Mouse (Mus musculus) gonadal fat pad, adult 2 months (tissue): ENCODE results near the gene Rpl9-ps1. TPM values are rescaled to one million over a fixed set of nuclear protein-coding genes. Genes with fewer than 3 reads are reported as not detected.

Experiments used
- DNase-seq: peaks from one replicate; pipeline ENCODE4 v3.0.0-alpha.2; 2012; ENCODE audit warnings: low read depth
- polyA plus RNA-seq: library from polyadenylated mRNA; depleted of rRNA; stranded (reverse); fragments of >200 nt; gene quantifications from 2 replicates; pipeline ENCODE4 v1.2.3, GENCODE M21; 2012; rRNA removed

Rpl9-ps1 gene
- polyA plus RNA-seq: not detected in 2 replicates

DNA sequence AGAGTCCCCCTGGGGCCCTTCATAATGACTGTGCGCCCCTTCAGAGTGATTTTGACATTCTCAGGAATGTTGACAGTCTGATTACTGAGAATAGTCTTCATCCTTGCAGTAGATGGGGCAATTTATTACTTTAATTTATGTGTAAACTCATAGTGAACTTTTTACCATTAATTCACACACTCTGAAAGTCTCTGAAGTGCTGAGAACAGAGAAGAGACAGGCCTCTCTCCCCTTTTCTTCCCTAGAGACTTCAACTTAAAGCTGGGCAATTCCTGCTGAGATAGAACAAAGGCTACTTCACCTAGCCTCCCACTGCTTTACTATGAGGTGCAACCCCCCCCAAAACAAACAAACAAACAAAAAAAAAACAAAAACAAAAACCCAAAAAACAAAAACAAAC is at the start of gene Rpl9-ps1:
Gene Rpl9-ps1, minus strand, starts transcription at position 101 of the 400 bp plus-strand sequence.
- no peak for DNase-seq

DNA sequence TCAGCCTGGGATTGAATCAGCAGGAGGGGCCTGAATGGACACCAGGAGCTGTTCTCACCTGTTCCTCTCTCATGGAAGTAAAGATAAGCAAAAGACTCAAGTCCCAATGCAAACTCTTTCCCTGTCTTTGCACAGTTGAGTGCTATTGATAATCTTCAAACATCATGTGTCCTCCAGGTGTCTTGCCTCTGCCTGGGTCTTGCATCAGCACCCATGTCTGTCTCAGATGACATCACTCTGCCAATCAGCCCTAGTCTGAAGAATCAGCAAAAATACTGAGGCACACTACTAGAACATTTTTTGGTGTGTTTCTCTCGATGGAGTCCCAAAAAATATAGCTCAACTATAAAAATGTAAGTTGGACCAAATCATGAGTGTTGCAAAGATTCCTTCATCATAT is 46.6 kb upstream of the Rpl9-ps1 start:
- no peak for DNase-seq

DNA sequence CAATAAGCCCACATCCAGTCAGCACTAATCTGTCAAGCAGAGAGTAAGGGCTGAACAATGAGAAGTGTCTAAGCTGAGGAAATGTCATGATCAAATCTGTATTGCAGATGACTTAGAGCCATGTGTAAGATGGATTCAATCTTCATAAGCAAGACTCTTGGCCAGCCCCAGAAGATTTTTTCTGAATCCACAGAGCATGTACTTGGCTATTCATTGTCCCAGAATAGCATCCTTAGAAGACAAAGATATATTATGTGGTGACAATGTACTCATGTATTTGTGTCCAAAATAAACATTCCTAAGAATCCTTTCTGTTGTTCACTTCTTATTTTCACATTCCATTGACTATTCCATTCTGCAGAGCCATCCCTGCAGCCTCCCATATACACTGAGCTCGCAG is 44.5 kb upstream of the Rpl9-ps1 start:
- DNase-seq: no peak

DNA sequence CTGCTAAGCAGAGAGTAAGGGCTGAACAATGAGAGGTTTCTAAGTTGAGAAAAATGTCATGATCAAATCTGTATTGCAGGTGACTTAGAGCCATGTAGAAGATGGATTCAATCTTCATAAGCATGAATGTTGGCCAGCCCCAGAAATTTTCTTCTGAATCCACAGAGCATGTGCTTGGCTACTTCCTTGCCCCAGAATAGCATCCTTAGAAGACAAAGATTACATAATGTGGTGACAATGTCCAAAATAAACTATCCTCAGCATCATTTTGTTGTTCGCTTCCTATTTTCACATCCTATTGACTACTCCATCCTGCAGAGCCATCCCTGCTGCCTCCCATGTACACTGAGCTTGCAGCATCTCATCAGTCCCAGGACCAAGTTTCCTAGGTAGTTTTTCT is 30.2 kb upstream of the Rpl9-ps1 start:
- DNase-seq: no peak

DNA sequence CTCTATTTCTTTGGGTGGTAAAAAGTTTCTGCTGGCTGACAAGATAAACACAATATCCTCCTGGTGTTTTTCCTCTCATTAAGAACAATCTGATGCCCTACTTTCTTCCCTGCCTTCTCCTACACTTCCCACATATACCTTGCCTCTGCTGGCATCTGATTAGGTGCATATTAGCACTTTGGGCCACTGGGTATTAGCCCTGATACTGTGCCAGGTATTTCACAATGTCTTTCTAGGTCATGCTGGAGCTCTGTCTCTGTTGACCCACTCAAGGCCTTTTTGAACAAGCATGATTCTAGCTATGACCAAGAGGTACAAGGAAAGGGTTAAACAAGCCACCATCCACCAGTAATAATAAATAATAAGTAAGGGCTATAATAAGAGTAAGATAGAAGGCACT is 26.3 kb upstream of the Rpl9-ps1 start:
- DNase-seq: peak; percentile 52

DNA sequence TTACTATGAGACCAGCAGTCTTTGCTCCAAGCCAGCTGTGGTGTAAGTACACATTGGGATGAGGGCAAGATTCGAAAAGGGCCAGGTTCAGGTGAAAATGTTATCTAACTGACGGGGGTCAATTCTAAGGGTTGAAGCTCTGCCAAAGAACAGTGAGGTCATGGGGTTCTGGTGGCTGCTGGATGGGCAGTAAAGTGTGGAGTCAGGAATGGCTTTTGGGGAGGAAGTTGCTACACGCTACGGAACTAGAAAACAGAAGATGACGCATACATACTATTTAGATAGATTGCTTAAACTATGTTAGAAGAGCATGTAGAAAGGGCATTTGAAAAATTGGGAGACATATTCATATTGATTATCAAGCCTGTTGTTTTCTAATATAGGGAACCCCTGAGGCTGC is 18.1 kb upstream of the Rpl9-ps1 start:
- DNase-seq: no peak

DNA sequence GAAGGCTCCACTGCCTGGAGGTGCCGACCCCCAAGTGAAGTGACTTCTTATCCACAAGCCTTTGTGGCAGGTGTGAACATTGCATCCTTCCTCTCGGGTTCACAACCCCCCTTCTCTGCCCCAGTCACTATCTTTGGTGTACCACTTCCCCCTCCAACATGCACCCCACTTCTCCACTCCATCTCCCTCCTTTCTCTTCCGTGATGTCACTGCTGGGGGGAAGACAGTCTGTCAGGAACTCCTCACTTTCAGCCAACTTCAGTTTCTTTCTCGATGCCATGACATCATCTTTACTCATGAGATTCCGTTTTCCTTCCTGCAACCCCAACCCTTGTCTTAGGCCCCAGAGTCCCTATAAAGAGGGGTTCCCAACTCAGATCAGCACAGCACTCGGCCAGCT is 16.8 kb upstream of the Rpl9-ps1 start, which contains the start of gene Ccl4:
Gene Ccl4, plus strand, starts transcription at position 381 of the 400 bp plus-strand sequence.
- no peak for DNase-seq

DNA sequence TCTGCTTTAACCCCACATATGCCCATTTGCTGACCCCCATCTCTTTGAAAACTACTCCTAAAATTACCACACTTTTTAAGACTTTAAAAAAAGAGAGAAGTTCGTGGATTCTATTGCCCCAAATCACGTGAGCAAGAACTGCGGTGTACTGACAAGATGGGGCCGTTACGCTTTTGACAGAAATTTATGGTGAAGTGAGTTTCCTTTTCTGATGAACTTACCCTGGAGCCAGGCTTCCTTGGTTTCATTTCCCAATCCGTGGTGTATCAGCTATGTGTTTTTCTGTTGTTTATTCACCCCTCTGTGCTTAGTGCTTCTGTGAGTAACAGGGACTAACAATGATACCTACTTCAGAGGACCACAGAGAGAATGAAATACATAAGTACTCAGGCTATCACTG is 13.4 kb upstream of the Rpl9-ps1 start:
- DNase-seq: no peak

DNA sequence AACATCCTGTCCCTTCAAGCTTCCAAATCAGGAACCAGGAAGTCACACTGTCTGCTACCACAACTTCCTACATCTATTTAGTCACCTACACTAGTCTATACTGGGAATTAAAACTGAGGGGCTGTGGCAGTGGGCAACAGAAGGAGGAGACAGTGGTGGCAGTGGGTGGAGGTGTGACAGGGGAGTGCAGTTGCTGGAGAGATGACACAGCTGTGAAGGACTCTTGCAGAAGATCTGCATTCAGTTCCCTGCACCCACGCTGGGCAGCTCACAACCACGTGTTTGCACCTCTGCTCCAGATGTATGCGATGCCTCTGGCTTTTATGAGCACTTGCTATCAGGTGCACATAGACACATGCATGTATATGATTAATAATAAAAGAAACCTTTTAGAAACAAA is 12.1 kb upstream of the Rpl9-ps1 start:
- DNase-seq: no peak

DNA sequence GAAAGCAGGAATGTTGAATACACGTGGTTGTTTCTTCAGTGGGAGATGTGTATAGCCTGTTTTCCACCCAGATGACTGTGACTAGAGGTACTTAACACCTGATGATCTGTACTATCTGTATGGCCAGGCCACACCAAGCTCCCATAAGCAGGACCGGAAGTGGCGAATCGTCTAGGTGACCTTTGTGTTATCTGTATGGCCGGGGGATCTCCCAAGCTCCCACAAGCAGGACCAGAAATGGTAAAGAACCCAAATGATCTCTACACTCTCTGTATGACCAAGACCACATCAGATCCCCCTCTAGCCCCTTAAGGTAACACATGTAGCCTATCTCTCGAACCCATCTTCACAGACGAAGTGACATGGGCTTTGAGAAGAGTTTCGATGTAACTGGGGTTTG is 9.2 kb upstream of the Rpl9-ps1 start:
- DNase-seq: no peak

DNA sequence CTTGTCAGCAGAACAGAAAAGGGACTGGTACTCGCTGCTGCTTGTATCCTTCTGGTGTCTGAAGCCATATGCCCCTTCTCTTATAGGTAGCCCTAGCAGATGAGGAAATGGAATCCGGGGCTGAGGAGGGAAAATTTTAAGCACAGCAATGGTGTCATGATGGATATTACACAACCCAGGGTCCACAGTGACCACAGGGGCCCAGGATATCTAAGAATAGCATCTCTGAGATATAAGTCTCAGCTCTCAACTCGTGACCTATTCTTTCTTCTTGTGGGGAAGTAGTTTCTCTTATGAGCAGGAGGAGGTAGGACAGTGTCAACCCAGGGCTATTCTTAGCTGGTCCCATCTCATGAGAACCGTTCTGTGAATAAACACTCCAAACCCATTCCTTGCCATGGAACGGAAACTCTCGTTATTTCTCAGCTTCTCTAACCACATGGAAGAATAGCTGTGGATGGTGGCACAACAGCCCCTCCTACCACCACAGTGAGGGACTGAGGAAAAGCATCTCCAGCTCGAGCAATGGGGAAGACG is 4.0 kb upstream of the Rpl9-ps1 start, which contains the start of gene Ccl3:
Gene Ccl3, minus strand, starts transcription at position 51 of the 537 bp plus-strand sequence.
- no peak for DNase-seq

DNA sequence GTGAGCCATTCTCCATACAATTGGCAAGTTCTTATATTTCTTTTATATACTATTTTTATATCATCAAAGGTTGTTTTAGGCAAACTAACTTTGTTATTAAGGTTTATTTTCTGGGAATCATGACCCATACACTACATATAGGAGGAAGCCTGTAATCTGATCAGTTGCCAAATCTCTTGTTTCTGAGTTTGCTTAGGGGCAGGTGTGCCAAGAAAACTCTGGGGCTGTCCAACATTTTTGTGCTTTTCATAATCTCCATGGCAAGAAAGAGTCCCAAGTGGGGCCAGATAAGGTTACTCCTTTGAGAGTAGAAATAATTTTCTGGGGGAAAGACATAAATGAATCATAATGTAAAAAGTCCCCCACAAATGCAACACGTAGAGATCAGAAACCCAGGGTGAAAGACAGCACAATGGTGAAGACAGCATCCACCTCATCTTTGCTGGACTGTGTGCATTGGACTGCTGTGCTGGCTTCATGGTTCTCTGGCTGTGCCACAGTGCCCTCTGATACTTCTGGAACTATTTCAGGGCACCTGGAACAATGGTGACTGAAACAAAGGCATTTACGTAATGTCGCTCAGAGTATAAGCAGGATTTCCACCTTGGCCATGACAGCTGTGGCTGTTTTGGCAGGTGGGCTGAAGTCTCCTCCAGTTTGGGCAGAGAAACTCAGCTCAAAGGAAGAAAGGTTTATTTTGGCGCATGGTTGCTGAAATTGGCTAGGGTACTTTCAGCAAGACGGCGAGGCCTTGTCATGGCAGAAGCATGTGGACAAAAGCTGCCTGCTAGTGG is 1.1 kb upstream of the Rpl9-ps1 start:
- peak; percentile 85 for DNase-seq

DNA sequence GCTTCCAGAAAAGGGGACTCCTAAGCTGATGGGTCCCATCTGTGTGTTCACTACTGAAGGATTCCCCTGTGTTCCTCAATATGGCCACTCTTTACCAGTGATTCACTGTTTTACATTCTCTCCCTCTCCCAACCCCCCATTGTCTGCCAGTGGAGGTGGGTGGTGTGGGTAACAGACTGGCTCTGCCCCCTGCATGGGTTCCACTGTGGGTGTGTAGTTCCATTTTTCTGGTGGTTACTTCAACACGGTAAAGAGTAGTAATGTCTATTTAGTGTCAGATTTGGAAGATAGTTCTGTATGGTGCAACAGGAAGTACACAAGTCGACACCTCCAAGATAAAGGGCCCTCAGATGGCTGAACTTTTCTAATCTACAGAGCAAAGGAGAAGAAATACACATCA is 4.2 kb downstream of the Rpl9-ps1 start:
- no peak for DNase-seq

DNA sequence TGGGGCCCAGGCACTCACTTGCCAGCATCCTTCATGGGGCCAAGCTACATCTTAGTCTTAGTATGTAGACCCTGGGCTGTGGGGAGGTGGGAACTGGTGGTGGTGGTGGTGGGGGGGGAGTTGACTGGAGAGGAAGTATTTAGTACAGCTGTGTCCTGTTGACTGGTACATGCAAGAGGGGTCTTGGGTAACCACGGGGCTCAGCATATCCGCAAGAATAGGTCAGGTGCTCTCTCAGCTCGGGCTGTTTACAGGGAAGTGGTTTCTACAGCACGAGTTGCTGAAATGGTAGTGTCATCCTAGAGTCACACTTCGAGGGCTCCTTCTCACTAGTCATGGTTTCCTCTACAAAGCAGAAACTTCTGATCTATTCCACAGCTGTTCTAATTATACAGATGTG is 5.3 kb downstream of the Rpl9-ps1 start:
- no peak for DNase-seq

DNA sequence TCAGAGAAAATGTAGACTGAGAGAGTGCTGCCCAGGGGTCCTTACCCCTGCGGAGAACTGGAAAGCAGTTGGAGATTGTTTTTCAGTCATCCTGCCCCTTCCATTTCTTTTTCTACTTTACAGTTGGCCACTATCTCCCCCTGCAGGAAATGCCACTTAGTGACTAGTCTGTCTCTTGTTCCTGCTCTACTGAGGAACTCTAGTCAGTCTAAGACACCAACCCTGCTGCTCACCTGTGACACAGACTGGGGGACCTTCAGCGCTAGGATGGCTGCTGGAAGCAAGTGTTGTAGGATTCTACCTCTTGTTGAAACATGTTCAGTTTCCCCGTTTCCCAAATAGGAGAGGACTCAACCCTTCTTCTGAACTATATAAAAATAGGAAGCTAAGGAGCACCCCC is 5.9 kb downstream of the Rpl9-ps1 start:
- no peak for DNase-seq

DNA sequence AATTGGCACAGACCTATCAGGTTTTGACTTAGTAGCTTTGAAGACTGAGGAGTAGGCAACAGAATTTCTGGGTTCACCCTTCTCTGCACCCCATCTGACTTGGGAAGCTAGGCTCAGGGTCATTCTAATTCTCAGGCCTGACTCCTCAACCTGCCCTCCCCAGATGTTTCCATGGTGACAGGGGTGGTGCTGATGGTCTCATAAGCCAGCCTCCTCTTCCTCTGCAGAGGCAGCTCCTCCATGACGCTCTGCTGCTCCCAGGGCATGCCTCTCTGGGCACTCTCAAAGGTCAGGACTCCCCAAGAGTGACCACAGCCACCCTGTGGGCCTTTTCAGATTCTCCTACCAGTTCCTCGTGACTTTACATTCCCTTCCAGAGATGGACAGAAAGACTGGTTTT is 6.5 kb downstream of the Rpl9-ps1 start:
- no peak for DNase-seq

DNA sequence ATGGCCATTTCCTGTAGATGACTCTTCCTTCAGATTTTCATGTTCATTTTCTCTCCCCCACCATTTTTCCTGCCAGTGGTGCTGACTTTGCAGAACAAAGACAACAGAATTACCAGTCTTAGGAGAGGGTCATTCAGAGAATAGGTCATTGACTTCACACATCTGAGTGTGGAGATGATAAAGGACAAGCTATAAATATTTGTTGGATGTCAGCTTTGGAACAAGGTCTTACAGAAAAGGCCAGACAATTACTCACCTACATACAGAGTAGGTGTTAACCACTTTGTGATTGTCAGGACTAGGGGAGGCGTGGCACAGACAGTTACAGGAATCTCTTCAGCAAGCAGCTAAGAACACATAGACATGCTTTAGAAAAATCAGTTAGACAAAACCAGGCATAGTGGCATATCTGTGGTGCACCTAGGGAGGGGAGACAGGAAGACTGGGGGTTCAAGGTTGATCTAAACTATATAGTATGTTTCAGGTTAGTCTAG is 8.6 kb downstream of the Rpl9-ps1 start:
- no peak for DNase-seq

DNA sequence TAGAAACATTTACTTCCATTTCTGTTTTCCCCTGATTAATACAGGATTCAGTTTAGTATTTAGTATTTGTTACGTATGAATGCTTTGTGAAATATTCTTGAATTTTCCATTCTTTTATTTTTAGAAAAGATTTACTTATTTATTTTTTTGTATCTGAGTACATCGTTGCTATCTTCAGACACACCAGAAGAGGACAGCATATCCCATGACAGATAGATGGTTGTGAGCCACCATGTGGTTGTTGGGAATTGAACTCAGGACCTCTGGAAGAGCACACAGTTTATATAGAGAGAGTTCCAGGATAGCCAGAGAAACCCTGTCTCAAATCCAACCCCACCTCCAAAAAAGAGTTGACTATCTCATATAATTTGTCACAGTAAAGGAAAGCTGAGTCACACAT is 10.5 kb downstream of the Rpl9-ps1 start:
- DNase-seq: no peak

DNA sequence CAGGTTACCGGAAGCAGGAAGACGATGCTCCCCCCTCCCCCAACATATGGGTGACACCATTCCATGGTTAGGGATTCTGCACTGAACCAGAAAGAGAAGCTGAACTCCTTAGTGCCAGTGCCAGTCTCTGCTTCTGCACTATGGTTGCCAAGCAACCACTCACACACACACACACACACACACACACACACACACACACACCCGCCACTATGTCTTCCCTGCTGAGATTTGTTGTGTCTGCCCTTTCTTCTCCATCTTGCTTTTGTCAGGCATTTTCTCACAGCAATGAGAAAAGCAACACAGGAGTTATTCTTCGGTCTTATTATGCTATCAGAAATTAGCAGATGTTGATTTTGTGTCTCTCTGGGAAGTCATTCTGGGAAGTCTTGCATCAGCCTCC is 11.0 kb downstream of the Rpl9-ps1 start:
- no peak for DNase-seq

DNA sequence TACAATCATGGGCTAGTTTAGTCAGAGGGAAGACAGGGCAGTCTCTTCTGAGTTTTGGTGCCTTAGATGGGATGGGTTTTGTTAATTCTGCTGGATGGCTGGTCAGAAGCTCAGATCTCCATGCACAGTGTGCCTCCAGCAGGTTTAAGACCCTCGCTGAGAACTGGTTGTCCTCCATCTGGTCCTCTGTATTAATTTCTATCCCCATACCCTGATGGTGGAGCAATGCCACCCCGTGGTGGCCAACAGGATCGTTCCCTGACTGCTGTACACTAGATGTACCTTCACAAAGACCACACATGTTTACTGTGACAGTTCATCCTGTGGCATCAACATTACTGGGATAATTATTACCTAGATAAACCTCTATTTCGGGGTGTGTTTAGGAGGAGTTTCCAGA is 12.7 kb downstream of the Rpl9-ps1 start:
- no peak for DNase-seq

DNA sequence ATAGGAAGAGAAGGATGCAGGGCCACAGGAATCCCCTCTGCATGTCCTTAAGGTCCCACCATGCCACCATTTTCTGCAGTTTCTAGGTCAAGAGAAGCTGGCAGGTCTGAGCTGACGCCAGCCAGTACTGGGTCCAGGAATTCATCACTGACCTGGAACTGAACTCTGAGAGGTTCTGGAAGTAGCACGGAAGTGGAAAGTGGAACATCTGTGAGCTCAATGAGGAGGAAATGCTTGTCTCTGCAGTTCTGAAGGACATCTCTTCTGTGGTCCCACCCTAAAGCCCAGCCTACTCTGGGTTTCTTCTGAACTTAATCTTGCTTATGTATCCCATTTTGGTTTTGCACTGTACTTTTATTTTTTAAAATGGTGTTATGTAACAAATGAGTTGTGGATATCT is 14.4 kb downstream of the Rpl9-ps1 start:
- no peak for DNase-seq

DNA sequence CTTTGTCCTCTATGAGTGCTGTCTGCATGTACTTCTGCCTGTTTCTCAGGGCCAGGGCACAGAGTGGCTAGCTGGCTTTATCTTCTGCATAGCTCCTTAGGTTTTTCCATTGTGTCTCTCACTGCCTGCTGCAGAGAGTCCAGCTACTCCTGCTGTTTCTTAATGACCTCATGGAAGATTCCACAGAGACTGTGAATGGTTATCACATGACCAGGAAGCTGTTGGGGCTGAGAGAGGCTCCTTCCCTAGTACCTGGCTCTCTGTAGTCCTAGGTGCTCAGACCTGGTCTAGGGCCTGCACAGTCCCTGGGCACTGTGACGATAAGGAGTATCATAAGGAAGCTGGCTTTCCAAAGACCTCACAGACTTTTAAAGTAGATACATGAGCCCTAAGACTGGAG is 14.8 kb downstream of the Rpl9-ps1 start:
- no peak for DNase-seq

DNA sequence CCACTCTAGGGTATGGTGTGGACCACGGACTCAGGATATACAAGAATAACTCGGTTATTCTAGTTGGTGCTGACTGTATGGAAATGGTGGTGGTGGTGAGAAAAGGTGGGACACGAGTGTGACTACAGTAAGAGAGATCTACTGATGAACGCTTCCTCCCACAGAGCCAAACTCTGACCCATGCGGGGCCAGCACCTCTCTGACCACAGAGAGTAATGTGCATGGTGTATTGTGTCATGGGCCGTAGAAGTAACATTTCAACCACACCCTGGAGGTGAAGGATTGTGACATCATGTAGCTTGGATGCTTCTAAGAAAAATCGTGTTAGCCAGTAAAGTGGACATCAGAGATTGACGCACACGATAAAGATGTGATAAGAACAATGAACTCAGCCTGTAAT is 16.6 kb downstream of the Rpl9-ps1 start:
- DNase-seq: no peak
